11 mouse cellular contexts compared by ENCODE assay signal in genomic region chr13:51611060-51611459, GRCm38 (mm10). TPM values are rescaled to one million over a fixed set of nuclear protein-coding genes. Genes with fewer than 3 reads are reported as not detected.
A peak's percentile ranks its signal among the peaks of the same experiment; 100 is the strongest.
DNase-seq lines count a peak whose midpoint lies in the region; ATAC-seq lines count a peak whose summit lies in the region.
"Had no signal": no experiment of that assay in that cellular context is flagged by ENCODE, and none has a peak within 500 bp of the region (broad histone marks: within the 10 kb centered on the region; RNA-seq: fewer than 3 reads in every experiment).

No protein-coding gene starts in this region.

- H3K27ac ChIP-seq in heart, embryonic 12.5 days (ENCODE audit: poor library complexity, severe bottlenecking), result no peak overlapping the region
- no peak overlapping the region for H3K27ac ChIP-seq in midbrain, embryonic 16.5 days (ENCODE audit: low read length)
- H3K27ac ChIP-seq in midbrain, embryonic 10.5 days (replicated peaks), result no peak overlapping the region
- H3K27ac ChIP-seq: kidney, postnatal 0 days had no signal

- intact Hi-C loops in left cerebral cortex, postnatal 25 days (cut with DNase I), result loop anchor here (10.0 kb wide), 1 partner anchor 416 kb away; no protein-coding TSS in a partner anchor

- peak overlapping the region; percentile 51 for H3K4me2 ChIP-seq in heart, embryonic 12.5 days
- H3K4me2 ChIP-seq in midbrain, embryonic 16.5 days (ENCODE audit: low read length), result no peak overlapping the region; the same call in 1 of the 2 replicates

- 10% methylated on average over 9 of the region's 9 CpGs for WGBS in heart, embryonic 12.5 days
- 17% methylated on average over 9 of the region's 9 CpGs for WGBS in midbrain, embryonic 16.5 days
- WGBS in midbrain, embryonic 10.5 days, result 26% methylated on average over 9 of the region's 9 CpGs

- H3K9ac ChIP-seq in heart, embryonic 12.5 days, result 0 out of 2 replicates have a peak overlapping the region, but pooled peaks have one; percentile 7
- no peak overlapping the region for H3K9ac ChIP-seq in midbrain, embryonic 16.5 days (ENCODE audit: low read depth, low read length)
- H3K9ac ChIP-seq: liver, postnatal 0 days had no signal

- no peak for DNase-seq in heart, adult 11 months
- DNase-seq in midbrain, embryonic 10.5 days (ENCODE audit: low spot score), result no peak
- peak; percentile 27 for DNase-seq in heart, postnatal 4 days
- DNase-seq in left cerebral cortex, postnatal 25 days (ENCODE audit: low spot score in 2 of 2), result no peak
- no peak for DNase-seq in spleen, adult 18-20 months
- DNase-seq in thymus, postnatal 10 days (ENCODE audit: low spot score in 2 of 2), result no peak
- DNase-seq: liver, postnatal 0 days had no signal

- no peaks in the 10 kb centered on the region for H3K27me3 ChIP-seq in heart, embryonic 12.5 days (replicated peaks)
- no peaks in the 10 kb centered on the region for H3K27me3 ChIP-seq in midbrain, embryonic 16.5 days (ENCODE audit: control insufficient read depth, insufficient read depth, low read depth, low read length)
- H3K27me3 ChIP-seq in midbrain, embryonic 10.5 days (ENCODE audit: low read depth, poor library complexity, severe bottlenecking), result no peaks in the 10 kb centered on the region
- H3K27me3 ChIP-seq: CH12.LX had no signal

- 0 out of 2 replicates have a peak, but pooled peaks cover 4% of the 10 kb centered on the region for H3K4me1 ChIP-seq in heart, embryonic 12.5 days (replicated peaks)
- no peaks in the 10 kb centered on the region for H3K4me1 ChIP-seq in midbrain, embryonic 16.5 days (ENCODE audit: control insufficient read depth, insufficient read depth, low read length)
- H3K4me1 ChIP-seq in midbrain, embryonic 10.5 days, result peaks cover 17% of the 10 kb centered on the region

- no peaks in the 10 kb centered on the region for H3K36me3 ChIP-seq in heart, embryonic 12.5 days
- no peaks in the 10 kb centered on the region for H3K36me3 ChIP-seq in midbrain, embryonic 16.5 days (ENCODE audit: control insufficient read depth, insufficient read depth, low read length)
- H3K36me3 ChIP-seq in midbrain, embryonic 10.5 days, result no peaks in the 10 kb centered on the region

- 0 out of 2 replicates have a peak, but pooled peaks cover 3% of the 10 kb centered on the region for H3K9me3 ChIP-seq in heart, embryonic 12.5 days (replicated peaks)
- no peaks in the 10 kb centered on the region for H3K9me3 ChIP-seq in midbrain, embryonic 16.5 days (replicated peaks; ENCODE audit: control insufficient read depth, low read length, poor library complexity, severe bottlenecking)
- no peaks in the 10 kb centered on the region for H3K9me3 ChIP-seq in midbrain, embryonic 10.5 days (replicated peaks)

- H3K4me3 ChIP-seq in heart, embryonic 12.5 days, result no peak overlapping the region
- H3K4me3 ChIP-seq in midbrain, embryonic 16.5 days (ENCODE audit: low read depth, low read length), result no peak overlapping the region
- no peak overlapping the region for H3K4me3 ChIP-seq in midbrain, embryonic 10.5 days

- no peak for ATAC-seq in heart, embryonic 12.5 days (ENCODE audit: insufficient number of reproducible peaks, low FRiP score)
- ATAC-seq in midbrain, embryonic 16.5 days, result peak; percentile 40; the same call in 1 of the 2 replicates
- ATAC-seq: liver, postnatal 0 days had no signal

RNA-seq across cellular contexts. Expression of gene Cks2, which starts 34.0 kb away (rescaled TPM):
- polyA plus RNA-seq in heart, embryonic 12.5 days (2016; fragmentation: Nextera tagmentation; extraction: Ambion mirVana), result 247 and 252 TPM in 2 replicates
- polyA plus RNA-seq in midbrain, embryonic 16.5 days (2015; fragmentation: Nextera tagmentation; extraction: Ambion mirVana), result 26.3 and 35.8 TPM in 2 replicates
- 362 and 427 TPM in 2 replicates for polyA plus RNA-seq in midbrain, embryonic 10.5 days (2016; fragmentation: Nextera tagmentation; extraction: Ambion mirVana)
- total RNA-seq in heart, postnatal 4 days (2021), result 10 to 100 TPM; 76.8 to 86.6 TPM
- total RNA-seq in left cerebral cortex, postnatal 25 days (2021), result 1 to 10 TPM in 1 of 2 experiments, under 1 TPM in 1; 0.96 to 2.0 TPM

RNA-seq across cellular contexts. Expression of gene Secisbp2, which starts 40.4 kb away (rescaled TPM):
- polyA plus RNA-seq in heart, embryonic 12.5 days (2016; fragmentation: Nextera tagmentation; extraction: Ambion mirVana), result 20.3 and 27.9 TPM in 2 replicates
- 29.4 and 33.6 TPM in 2 replicates for polyA plus RNA-seq in midbrain, embryonic 16.5 days (2015; fragmentation: Nextera tagmentation; extraction: Ambion mirVana)
- polyA plus RNA-seq in midbrain, embryonic 10.5 days (2016; fragmentation: Nextera tagmentation; extraction: Ambion mirVana), result 32.0 and 35.8 TPM in 2 replicates
- 10 to 100 TPM; 22.3 to 23.0 TPM for total RNA-seq in heart, postnatal 4 days (2021)
- 10 to 100 TPM; 19.4 to 20.3 TPM for total RNA-seq in left cerebral cortex, postnatal 25 days (2021)

RNA-seq across cellular contexts. Expression of gene Shc3, which starts 41.8 kb away (rescaled TPM):
- 0.26 and 0.32 TPM in 2 replicates for polyA plus RNA-seq in heart, embryonic 12.5 days (2016; fragmentation: Nextera tagmentation; extraction: Ambion mirVana)
- polyA plus RNA-seq in midbrain, embryonic 16.5 days (2015; fragmentation: Nextera tagmentation; extraction: Ambion mirVana), result 7.2 and 8.3 TPM in 2 replicates
- 2.8 and 3.6 TPM in 2 replicates for polyA plus RNA-seq in midbrain, embryonic 10.5 days (2016; fragmentation: Nextera tagmentation; extraction: Ambion mirVana)
- total RNA-seq in heart, postnatal 4 days (2021), result 1 to 10 TPM; 3.9 to 4.0 TPM
- total RNA-seq in left cerebral cortex, postnatal 25 days (2021), result 100 to 1,000 TPM; 214 to 217 TPM
